Mouse (Mus musculus) limb, embryonic 14.5 days (tissue): ENCODE measurements around the gene Trpv3. TPM values are rescaled to one million over a fixed set of nuclear protein-coding genes. Genes with fewer than 3 reads are reported as not detected.
A peak's percentile ranks its signal among the peaks of the same experiment; 100 is the strongest.

Experiments used
- ATAC-seq: fragments of 200-750 bp; cut with Nextera tagmentation; 2 replicates; pipeline ENCODE4 v1.8.0; 2017; ENCODE audit warnings: low read depth, moderate number of reproducible peaks, moderate TSS enrichment; ENCODE audit not compliant: low FRiP score
- DNase-seq: peaks from one replicate; pipeline ENCODE4 v3.0.0-alpha.2; 2015; ENCODE audit warnings: low spot score
- H3K27ac ChIP-seq: fragments of 300-500 bp; sonication (generic); replicated peaks from 2 replicates; pipeline ENCODE4 v1.5.1; 2014; ENCODE audit warnings: low read depth, mild to moderate bottlenecking, low read length, moderate library complexity, mixed read lengths
- H3K27me3 ChIP-seq: fragments of 300-500 bp; sonication (generic); 2 replicates; pipeline ENCODE4 v1.6.1; 2014; ENCODE audit warnings: low read length, mixed read lengths; ENCODE audit not compliant: control insufficient read depth, insufficient read depth
- H3K36me3 ChIP-seq: fragments of 300-500 bp; sonication (generic); 2 replicates; pipeline ENCODE4 v1.6.1; 2014; ENCODE audit warnings: mild to moderate bottlenecking, low read length, moderate library complexity, mixed read lengths; ENCODE audit not compliant: control insufficient read depth, insufficient read depth
- H3K4me1 ChIP-seq: fragments of 300-500 bp; sonication (generic); 2 replicates; pipeline ENCODE4 v1.6.1; 2014; ENCODE audit warnings: antibody characterized with exemption, low read length, mixed read lengths; ENCODE audit not compliant: control insufficient read depth, insufficient read depth
- H3K4me2 ChIP-seq: fragments of 300-500 bp; sonication (generic); replicated peaks from 2 replicates; pipeline ENCODE4 v1.6.1; 2014; ENCODE audit warnings: low read depth, mild to moderate bottlenecking, low read length, moderate library complexity; ENCODE audit not compliant: severe bottlenecking
- H3K4me3 ChIP-seq: fragments of 300-500 bp; sonication (generic); replicated peaks from 2 replicates; pipeline ENCODE4 v1.5.1; 2014; ENCODE audit warnings: low read length
- H3K9ac ChIP-seq: fragments of 300-500 bp; sonication (generic); 2 replicates; pipeline ENCODE4 v1.6.1; 2014; ENCODE audit warnings: mild to moderate bottlenecking, low read depth, low read length, moderate library complexity; ENCODE audit not compliant: severe bottlenecking
- H3K9me3 ChIP-seq: fragments of 300-500 bp; sonication (generic); 2 replicates; pipeline ENCODE4 v1.6.1; 2016; ENCODE audit warnings: low read length; ENCODE audit not compliant: control insufficient read depth
- POLR2A ChIP-seq: fragments of 200-500 bp; IDR thresholded peaks from 2 replicates; pipeline ENCODE4 v1.8.0; 2012; ENCODE audit warnings: inconsistent platforms, mild to moderate bottlenecking, moderate library complexity, borderline replicate concordance; ENCODE audit not compliant: insufficient read depth, insufficient read length; ENCODE audit errors: extremely low read depth
- WGBS: fragments of 180-500 bp; shearing (Covaris S2); extraction: QIAGEN DNeasy Blood & Tissue Kit; methylation state at CpG from one replicate; pipeline ENCODE4 v1.1.7; 2014; 5-methylcytosine and 5-hydroxymethylcytosine counted together
- polyA plus RNA-seq, 2 experiments: library from polyadenylated mRNA; depleted of rRNA in 1 of 2; stranded (reverse) in 1 of 2; unstranded in 1 of 2; fragments of >200 nt; fragmentation: Nextera tagmentation in 1 of 2; extraction: Ambion mirVana in 1 of 2; gene quantifications; 2 replicates each; pipeline versions ENCODE4 v1.2.1 to v1.2.3; 2012 to 2014

The Trpv3 gene
- polyA plus RNA-seq, 2 experiments = 0.54 to 0.55 TPM

DNA sequence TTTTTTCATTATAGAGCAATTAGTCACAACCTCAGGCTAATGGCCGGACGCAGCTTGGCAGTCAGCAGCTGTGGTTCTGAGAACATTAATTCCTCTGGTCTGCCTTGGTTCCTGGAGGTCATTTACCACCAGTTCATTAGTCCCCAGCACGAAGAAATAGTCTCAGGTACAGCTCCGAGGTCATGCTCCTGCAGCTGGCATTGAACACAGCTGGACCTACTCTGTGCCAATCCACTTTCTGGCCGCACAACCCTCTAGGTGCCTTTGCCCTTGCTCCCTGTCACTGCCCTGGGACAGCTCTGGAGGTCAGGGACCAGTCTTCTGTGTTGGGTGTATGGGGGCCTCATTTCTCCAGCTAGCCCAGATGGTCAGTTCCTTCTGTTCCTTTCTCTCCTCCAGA is 38.3 kb upstream of the Trpv3 start:
- Histone ChIP-seq H3K4me1 (no peaks in the 10 kb centered on the region), H3K36me3 (no peaks in the 10 kb centered on the region), H3K27me3 (no peaks in the 10 kb centered on the region), H3K9me3 (no peaks in the 10 kb centered on the region), H3K27ac (no peak overlapping the region), H3K4me2 (no peak overlapping the region), H3K4me3 (no peak overlapping the region), H3K9ac (no peak overlapping the region)
- ATAC-seq = no peak
- no peak for DNase-seq
- no peak for TF ChIP-seq POLR2A
- 73% methylated on average over 5 of the region's 5 CpGs for WGBS

DNA sequence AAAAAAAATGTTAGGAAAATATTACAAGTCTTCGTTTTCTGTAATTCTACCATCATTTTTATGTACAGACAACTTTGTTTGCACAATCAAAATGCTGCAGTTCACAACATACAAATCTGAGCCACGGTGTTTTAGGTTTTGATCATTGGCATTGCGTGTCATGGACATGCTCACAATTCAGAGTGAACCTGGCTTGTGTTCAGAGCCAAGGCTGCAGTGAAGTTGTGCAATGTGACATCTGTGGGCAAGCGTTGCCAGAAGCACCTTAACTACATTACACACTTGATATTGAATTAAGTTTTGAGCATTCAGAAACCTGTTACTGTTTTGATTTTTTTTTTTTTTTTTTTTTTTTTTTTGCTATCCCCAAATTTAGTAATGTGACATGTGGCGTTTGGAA is 37.1 kb upstream of the Trpv3 start:
- ATAC-seq (no peak), DNase-seq (no peak)
- no peaks in the 10 kb centered on the region for H3K4me1 ChIP-seq
- TF ChIP-seq POLR2A = no peak
- no peak overlapping the region for H3K9ac ChIP-seq
- no peak overlapping the region for H3K27ac ChIP-seq
- H3K27me3 ChIP-seq = no peaks in the 10 kb centered on the region
- WGBS = 90% methylated on average over 5 of the region's 5 CpGs
- H3K4me2 ChIP-seq = no peak overlapping the region
- H3K9me3 ChIP-seq = no peaks in the 10 kb centered on the region
- H3K4me3 ChIP-seq = no peak overlapping the region
- no peaks in the 10 kb centered on the region for H3K36me3 ChIP-seq

DNA sequence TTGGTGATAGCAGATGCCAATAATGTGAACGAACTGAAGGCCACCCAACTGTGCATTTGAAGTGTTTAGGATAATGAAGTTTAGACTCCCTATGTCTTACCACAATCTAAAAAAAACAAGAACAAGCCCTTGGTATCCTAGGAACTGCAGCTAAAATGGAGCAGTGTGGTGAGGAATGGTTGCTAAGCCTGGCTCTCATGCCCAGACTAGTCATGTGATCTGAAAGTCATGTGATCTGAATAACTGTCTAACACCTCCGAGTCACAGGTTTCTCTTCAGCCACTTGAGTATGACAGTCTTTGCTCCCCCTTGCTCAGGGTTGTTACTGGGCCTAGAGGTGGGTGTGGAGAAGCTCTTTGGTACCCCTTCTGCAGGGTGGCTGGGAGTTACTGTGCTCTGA is 34.7 kb upstream of the Trpv3 start:
- DNase-seq (no peak), ATAC-seq (no peak)
- no peak for TF ChIP-seq POLR2A
- H3K4me1 ChIP-seq = peaks cover 22% of the 10 kb centered on the region
- no peak overlapping the region for H3K9ac ChIP-seq
- 68% methylated on average over 2 of the region's 2 CpGs for WGBS
- H3K27ac ChIP-seq = no peak overlapping the region
- H3K36me3 ChIP-seq = no peaks in the 10 kb centered on the region
- H3K27me3 ChIP-seq = no peaks in the 10 kb centered on the region
- H3K4me2 ChIP-seq = no peak overlapping the region
- no peaks in the 10 kb centered on the region for H3K9me3 ChIP-seq
- H3K4me3 ChIP-seq = no peak overlapping the region

DNA sequence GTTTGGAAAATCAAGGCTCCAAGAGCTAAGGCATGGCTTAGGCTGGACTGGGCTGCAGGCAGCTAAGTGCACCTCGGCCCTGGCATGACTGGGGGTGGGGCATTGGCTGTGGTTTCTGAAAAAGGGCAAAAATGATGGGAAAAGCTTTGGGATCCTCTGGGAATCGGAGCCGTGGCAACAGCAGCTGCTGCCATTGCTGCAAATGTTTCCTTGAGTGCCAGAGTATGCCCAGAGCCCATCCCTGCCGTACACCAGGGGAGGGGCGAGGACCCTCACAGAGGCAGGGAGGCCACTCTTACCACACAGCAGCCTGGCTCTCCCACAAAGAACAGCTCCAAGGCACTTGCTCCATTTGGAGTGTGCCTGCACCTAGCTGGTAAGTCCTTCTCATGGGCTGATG is 33.2 kb upstream of the Trpv3 start, which contains the start of gene Trpv1:
Trpv1 (plus strand) TSS at position 301 of the 400 bp plus-strand sequence.
- no peak within 1 kb of the TSS for H3K9ac ChIP-seq
- DNase-seq (no peak), ATAC-seq (no peak)
- H3K27ac ChIP-seq = no peak within 1 kb of the TSS
- WGBS = 79% methylated on average over 5 of the region's 5 CpGs
- H3K27me3 ChIP-seq = no peaks in the 10 kb centered on the region
- H3K36me3 ChIP-seq = no peaks in the 10 kb centered on the region
- no peak within 1 kb of the TSS for H3K4me3 ChIP-seq
- H3K4me1 ChIP-seq = peaks cover 25% of the 10 kb centered on the region
- H3K9me3 ChIP-seq = no peaks in the 10 kb centered on the region
- H3K4me2 ChIP-seq = no peak within 1 kb of the TSS
- no peak for TF ChIP-seq POLR2A

DNA sequence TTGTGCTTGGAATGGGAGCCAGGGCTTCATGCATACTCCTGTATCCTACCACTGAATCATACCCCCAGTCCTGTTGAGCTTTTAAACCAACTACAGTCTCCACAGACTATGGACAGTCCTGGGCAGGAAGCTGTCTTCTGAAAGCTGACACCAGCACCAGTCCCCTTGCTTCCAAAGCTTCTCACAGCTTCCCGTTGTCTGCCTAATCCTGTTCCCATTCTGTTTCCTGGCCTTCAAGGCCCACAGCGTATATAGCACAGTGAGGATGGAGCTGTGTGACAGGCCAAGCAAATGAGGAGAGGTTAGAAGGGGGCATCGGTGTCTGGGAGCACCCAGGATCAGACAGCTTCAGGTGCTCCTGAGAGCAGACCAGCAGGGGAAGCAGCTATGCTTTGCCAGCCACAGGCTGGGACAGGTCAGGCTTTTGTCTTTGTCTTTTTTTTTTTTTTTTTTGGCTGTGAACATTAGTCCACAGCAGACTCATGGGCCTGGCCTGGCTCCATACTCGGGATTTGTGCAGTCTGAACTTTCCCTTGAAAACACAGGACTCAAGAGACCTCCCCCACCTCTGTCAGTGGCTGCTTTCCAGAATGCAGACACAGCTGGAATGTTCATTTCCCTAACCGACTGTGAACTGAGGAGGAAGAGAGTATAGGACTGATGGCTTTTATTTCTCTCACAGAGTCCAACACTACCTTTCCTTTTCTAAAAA is 31.0 kb upstream of the Trpv3 start:
- DNase-seq = peak; percentile 87
- peak overlapping the region; percentile 84 for H3K27ac ChIP-seq
- TF ChIP-seq POLR2A = no peak
- peaks cover 25% of the 10 kb centered on the region for H3K4me1 ChIP-seq
- H3K4me2 ChIP-seq = 0 out of 2 replicates have a peak overlapping the region, but pooled peaks have one; percentile 13
- 21% methylated on average over 5 of the region's 5 CpGs for WGBS
- H3K9me3 ChIP-seq = no peaks in the 10 kb centered on the region
- no peaks in the 10 kb centered on the region for H3K27me3 ChIP-seq
- ATAC-seq = peak; percentile 89
- H3K4me3 ChIP-seq = no peak overlapping the region
- peak overlapping the region; percentile 44 for H3K9ac ChIP-seq
- H3K36me3 ChIP-seq = no peaks in the 10 kb centered on the region
